Mouse (Mus musculus): Measurements from ENCODE around the gene Pgp. TPM values are rescaled to one million over a fixed set of nuclear protein-coding genes. Genes with fewer than 3 reads are reported as not detected.

The Pgp gene
- total and polyA plus RNA-seq, 2 experiments from 2014 or later, result 50.1 to 86.8 TPM

DNA sequence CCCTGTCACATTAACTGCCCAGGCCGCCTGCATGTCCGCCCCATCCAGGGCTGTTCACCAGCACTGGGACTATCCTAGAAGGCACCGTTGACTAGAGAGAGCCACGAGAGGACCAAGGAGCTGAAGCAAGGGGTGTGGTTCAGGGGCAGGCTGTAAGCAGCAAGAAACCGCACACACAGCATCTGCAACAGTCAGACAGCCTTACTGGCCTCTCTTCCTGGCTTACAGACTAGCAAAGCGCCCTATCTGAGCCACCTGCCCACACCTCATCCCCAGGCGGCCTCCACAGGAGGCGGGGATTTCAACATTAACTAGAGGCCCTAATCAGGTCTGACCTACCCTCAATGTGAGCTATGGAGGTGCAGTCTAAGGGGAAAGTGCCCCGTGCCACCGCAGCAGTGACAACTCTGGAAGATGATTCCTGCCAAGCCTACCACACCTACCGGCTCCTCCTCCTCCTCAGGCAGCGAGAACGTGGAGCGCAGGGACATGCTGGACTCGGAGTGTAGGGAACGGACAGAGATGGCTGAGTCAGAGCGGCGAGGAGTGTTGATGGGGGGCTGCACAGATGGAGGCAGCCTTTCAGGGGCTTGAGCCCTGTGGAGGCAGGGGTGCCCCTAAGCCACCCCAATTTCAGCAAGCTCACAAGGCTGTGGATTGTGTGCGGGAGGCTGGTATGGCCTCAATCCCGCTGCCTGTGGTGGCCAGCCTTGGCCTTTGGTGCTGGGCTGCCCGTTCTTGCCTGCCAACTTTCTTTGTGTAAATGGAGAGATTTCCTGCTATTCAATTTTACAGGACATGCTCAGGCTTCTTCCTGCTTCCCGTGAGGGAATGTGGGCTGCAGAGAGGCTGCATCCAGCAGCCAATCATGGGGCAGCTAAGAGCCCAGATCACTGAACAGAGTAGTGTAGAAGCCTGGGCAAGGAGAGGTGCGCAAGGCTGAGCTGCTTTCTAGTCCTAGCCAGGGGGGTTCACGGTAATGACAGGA is 44.4 kb downstream of the Pgp start:
- no peak for DNase-seq (ENCODE audit: low spot score)
- H3K4me2 ChIP-seq (ENCODE audit: low read depth, low read length, poor library complexity, severe bottlenecking), result no peak overlapping the region
- H3K9ac ChIP-seq (replicated peaks; ENCODE audit: low read length, poor library complexity, severe bottlenecking), result no peak overlapping the region
- no peak for ATAC-seq (ENCODE audit: low FRiP score)
- H3K4me3 ChIP-seq (ENCODE audit: low read depth, low read length), result no peak overlapping the region
- no peaks in the 10 kb centered on the region for H3K27me3 ChIP-seq (ENCODE audit: insufficient read depth, low read length)
- H3K36me3 ChIP-seq (ENCODE audit: insufficient read depth, low read length), result peaks cover 77% of the 10 kb centered on the region
- H3K4me1 ChIP-seq (ENCODE audit: insufficient read depth, low read length), result no peaks in the 10 kb centered on the region
- no peak for TF ChIP-seq CTCF (IDR thresholded peaks at IDR 0.05)
- 85% methylated on average over 23 of the region's 24 CpGs for WGBS
- no peak overlapping the region for H3K27ac ChIP-seq (ENCODE audit: low read depth, low read length)
- H3K9me3 ChIP-seq (ENCODE audit: low read length), result no peaks in the 10 kb centered on the region

DNA sequence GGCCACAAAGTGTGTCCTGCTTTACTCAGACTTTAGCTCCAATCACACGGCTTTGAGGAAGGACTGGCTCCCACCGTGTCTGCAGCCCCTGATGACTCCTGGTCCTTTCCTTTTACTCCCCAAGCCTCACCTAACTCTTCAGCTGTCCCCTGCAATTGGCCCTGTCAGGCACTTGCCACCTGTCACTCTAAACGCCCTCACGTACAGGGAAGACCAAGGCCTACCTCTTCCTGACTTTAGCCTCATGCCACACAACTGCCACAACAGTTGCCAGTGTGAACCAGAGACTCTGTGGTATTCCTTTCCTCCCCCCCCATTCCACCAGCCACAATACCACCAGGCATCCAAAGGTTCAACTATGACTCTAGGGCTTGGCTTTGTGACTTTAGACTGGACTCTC is 50.3 kb downstream of the Pgp start:
- Histone ChIP-seq H3K9ac (replicated peaks; ENCODE audit: low read length, poor library complexity, severe bottlenecking) (no peak overlapping the region), H3K4me2 (ENCODE audit: low read depth, low read length, poor library complexity, severe bottlenecking) (no peak overlapping the region), H3K36me3 (ENCODE audit: insufficient read depth, low read length) (peaks cover 46% of the 10 kb centered on the region), H3K9me3 (ENCODE audit: low read length) (no peaks in the 10 kb centered on the region), H3K27me3 (ENCODE audit: insufficient read depth, low read length) (no peaks in the 10 kb centered on the region), H3K4me3 (ENCODE audit: low read depth, low read length) (no peak overlapping the region), H3K27ac (ENCODE audit: low read depth, low read length) (no peak overlapping the region), H3K4me1 (ENCODE audit: insufficient read depth, low read length) (no peaks in the 10 kb centered on the region)
- WGBS, result 94% methylated on average over 4 of the region's 4 CpGs
- TF ChIP-seq CTCF (IDR thresholded peaks at IDR 0.05), result no peak
- ATAC-seq (ENCODE audit: low FRiP score) (no peak), DNase-seq (ENCODE audit: low spot score) (no peak)

Other genes with a start within 250 kb of the Pgp start
- gene Tedc2, start 249.5 kb upstream of the Pgp start, total RNA-seq (2014; rRNA removed), result 17.4 and 17.9 TPM in 2 replicates
- gene Tedc2, start 249.5 kb upstream of the Pgp start, polyA plus RNA-seq (2015; fragmentation: Nextera tagmentation; extraction: Ambion mirVana), result 9.0 and 11.1 TPM in 2 replicates
- gene Ccnf, start 218.9 kb upstream of the Pgp start, total RNA-seq (2014; rRNA removed), result 6.2 and 6.7 TPM in 2 replicates
- gene Ccnf, start 218.9 kb upstream of the Pgp start, polyA plus RNA-seq (2015; fragmentation: Nextera tagmentation; extraction: Ambion mirVana), result 5.0 and 5.3 TPM in 2 replicates
- gene Abca17, start 119.3 kb upstream of the Pgp start, total RNA-seq (2014; rRNA removed), result 0.99 and 1.8 TPM in 2 replicates
- 1.0 and 1.1 TPM in 2 replicates for gene Abca17, start 119.3 kb upstream of the Pgp start, polyA plus RNA-seq (2015; fragmentation: Nextera tagmentation; extraction: Ambion mirVana)
- gene Abca3, start 118.4 kb upstream of the Pgp start, total RNA-seq (2014; rRNA removed), result 91.3 and 95.9 TPM in 2 replicates
- 28.8 and 32.7 TPM in 2 replicates for gene Abca3, start 118.4 kb upstream of the Pgp start, polyA plus RNA-seq (2015; fragmentation: Nextera tagmentation; extraction: Ambion mirVana)
- gene Rnps1, start 55.8 kb upstream of the Pgp start, total RNA-seq (2014; rRNA removed), result 248 and 260 TPM in 2 replicates
- gene Rnps1, start 55.8 kb upstream of the Pgp start, polyA plus RNA-seq (2015; fragmentation: Nextera tagmentation; extraction: Ambion mirVana), result 347 and 350 TPM in 2 replicates
- 20.6 and 26.6 TPM in 2 replicates for gene Eci1, start 43.8 kb upstream of the Pgp start, total RNA-seq (2014; rRNA removed)
- 31.0 and 41.1 TPM in 2 replicates for gene Eci1, start 43.8 kb upstream of the Pgp start, polyA plus RNA-seq (2015; fragmentation: Nextera tagmentation; extraction: Ambion mirVana)
- 5.0 and 5.6 TPM in 2 replicates for gene Dnase1l2, start 27.3 kb upstream of the Pgp start, total RNA-seq (2014; rRNA removed)
- 0.94 and 1.1 TPM in 2 replicates for gene Dnase1l2, start 27.3 kb upstream of the Pgp start, polyA plus RNA-seq (2015; fragmentation: Nextera tagmentation; extraction: Ambion mirVana)
- 35.1 and 38.0 TPM in 2 replicates for gene E4f1, start 79 bp upstream of the Pgp start, total RNA-seq (2014; rRNA removed)
- gene E4f1, start 79 bp upstream of the Pgp start, polyA plus RNA-seq (2015; fragmentation: Nextera tagmentation; extraction: Ambion mirVana), result 25.6 and 30.6 TPM in 2 replicates
- 0.57 TPM in 1 of 2 replicates, not detected in the other for gene Bricd5, start 3.5 kb downstream of the Pgp start, total RNA-seq (2014; rRNA removed)
- 0.83 and 0.95 TPM in 2 replicates for gene Bricd5, start 3.5 kb downstream of the Pgp start, polyA plus RNA-seq (2015; fragmentation: Nextera tagmentation; extraction: Ambion mirVana)
- gene Mlst8, start 8.7 kb downstream of the Pgp start, total RNA-seq (2014; rRNA removed), result 51.8 and 60.8 TPM in 2 replicates
- gene Mlst8, start 8.7 kb downstream of the Pgp start, polyA plus RNA-seq (2015; fragmentation: Nextera tagmentation; extraction: Ambion mirVana), result 28.4 and 29.5 TPM in 2 replicates
- gene Caskin1, start 18.2 kb downstream of the Pgp start, total RNA-seq (2014; rRNA removed), result 151 and 153 TPM in 2 replicates
- 43.9 and 47.5 TPM in 2 replicates for gene Caskin1, start 18.2 kb downstream of the Pgp start, polyA plus RNA-seq (2015; fragmentation: Nextera tagmentation; extraction: Ambion mirVana)
- gene Traf7, start 57.5 kb downstream of the Pgp start, total RNA-seq (2014; rRNA removed), result 175 and 179 TPM in 2 replicates
- 71.4 and 73.6 TPM in 2 replicates for gene Traf7, start 57.5 kb downstream of the Pgp start, polyA plus RNA-seq (2015; fragmentation: Nextera tagmentation; extraction: Ambion mirVana)
- gene Rab26, start 63.8 kb downstream of the Pgp start, total RNA-seq (2014; rRNA removed), result 4.4 and 7.6 TPM in 2 replicates
- gene Rab26, start 63.8 kb downstream of the Pgp start, polyA plus RNA-seq (2015; fragmentation: Nextera tagmentation; extraction: Ambion mirVana), result 15.5 and 17.7 TPM in 2 replicates
- 73.6 and 84.3 TPM in 2 replicates for gene Pkd1, start 79.4 kb downstream of the Pgp start, total RNA-seq (2014; rRNA removed)
- gene Pkd1, start 79.4 kb downstream of the Pgp start, polyA plus RNA-seq (2015; fragmentation: Nextera tagmentation; extraction: Ambion mirVana), result 13.6 and 14.5 TPM in 2 replicates
- gene Tsc2, start 162.2 kb downstream of the Pgp start, total RNA-seq (2014; rRNA removed), result 106 and 114 TPM in 2 replicates
- gene Tsc2, start 162.2 kb downstream of the Pgp start, polyA plus RNA-seq (2015; fragmentation: Nextera tagmentation; extraction: Ambion mirVana), result 56.6 and 61.7 TPM in 2 replicates
- 4.5 and 6.2 TPM in 2 replicates for gene Nthl1, start 162.3 kb downstream of the Pgp start, total RNA-seq (2014; rRNA removed)
- gene Nthl1, start 162.3 kb downstream of the Pgp start, polyA plus RNA-seq (2015; fragmentation: Nextera tagmentation; extraction: Ambion mirVana), result 6.0 and 7.2 TPM in 2 replicates
- gene Slc9a3r2, start 179.9 kb downstream of the Pgp start, total RNA-seq (2014; rRNA removed), result 61.7 and 62.8 TPM in 2 replicates
- 52.1 and 52.7 TPM in 2 replicates for gene Slc9a3r2, start 179.9 kb downstream of the Pgp start, polyA plus RNA-seq (2015; fragmentation: Nextera tagmentation; extraction: Ambion mirVana)
- not detected in 2 replicates for gene Npw, start 188.1 kb downstream of the Pgp start, total RNA-seq (2014; rRNA removed)
- 0.59 and 0.86 TPM in 2 replicates for gene Npw, start 188.1 kb downstream of the Pgp start, polyA plus RNA-seq (2015; fragmentation: Nextera tagmentation; extraction: Ambion mirVana)
- gene Zfp598, start 199.3 kb downstream of the Pgp start, total RNA-seq (2014; rRNA removed), result 36.4 and 40.0 TPM in 2 replicates
- 15.7 and 16.4 TPM in 2 replicates for gene Zfp598, start 199.3 kb downstream of the Pgp start, polyA plus RNA-seq (2015; fragmentation: Nextera tagmentation; extraction: Ambion mirVana)
- gene Syngr3, start 219.6 kb downstream of the Pgp start, total RNA-seq (2014; rRNA removed), result 330 and 376 TPM in 2 replicates
- gene Syngr3, start 219.6 kb downstream of the Pgp start, polyA plus RNA-seq (2015; fragmentation: Nextera tagmentation; extraction: Ambion mirVana), result 334 and 375 TPM in 2 replicates
- 28.0 and 44.3 TPM in 2 replicates for gene Gfer, start 225.8 kb downstream of the Pgp start, total RNA-seq (2014; rRNA removed)
- 36.7 and 39.4 TPM in 2 replicates for gene Gfer, start 225.8 kb downstream of the Pgp start, polyA plus RNA-seq (2015; fragmentation: Nextera tagmentation; extraction: Ambion mirVana)
- gene Noxo1, start 225.8 kb downstream of the Pgp start, total RNA-seq (2014; rRNA removed), result 7.2 and 11.1 TPM in 2 replicates
- gene Noxo1, start 225.8 kb downstream of the Pgp start, polyA plus RNA-seq (2015; fragmentation: Nextera tagmentation; extraction: Ambion mirVana), result 1.9 and 2.1 TPM in 2 replicates
- 44.0 and 56.4 TPM in 2 replicates for gene Tbl3, start 237.3 kb downstream of the Pgp start, total RNA-seq (2014; rRNA removed)
- 38.2 and 46.7 TPM in 2 replicates for gene Tbl3, start 237.3 kb downstream of the Pgp start, polyA plus RNA-seq (2015; fragmentation: Nextera tagmentation; extraction: Ambion mirVana)
- not detected in 2 replicates for gene Rnf151, start 247.7 kb downstream of the Pgp start, total RNA-seq (2014; rRNA removed)
- gene Rnf151, start 247.7 kb downstream of the Pgp start, polyA plus RNA-seq (2015; fragmentation: Nextera tagmentation; extraction: Ambion mirVana), result not detected in 2 replicates
- gene Rps2, start 247.7 kb downstream of the Pgp start, total RNA-seq (2014; rRNA removed), result 2,209 and 2,389 TPM in 2 replicates
- 749 and 802 TPM in 2 replicates for gene Rps2, start 247.7 kb downstream of the Pgp start, polyA plus RNA-seq (2015; fragmentation: Nextera tagmentation; extraction: Ambion mirVana)